Mouse (Mus musculus) forebrain, embryonic 13.5 days (tissue): ENCODE data around the gene Cbarp. TPM values are rescaled to one million over a fixed set of nuclear protein-coding genes. Genes with fewer than 3 reads are reported as not detected.
A peak's percentile ranks its signal among the peaks of the same experiment; 100 is the strongest.

ENCODE experiments used
- ATAC-seq: fragments of 200-750 bp; cut with Nextera tagmentation; 2 replicates; pipeline ENCODE4 v1.8.0; 2017
- H3K27ac ChIP-seq: fragments of 300-500 bp; sonication (generic); 2 replicates; pipeline ENCODE4 v1.5.1; 2015; ENCODE audit warnings: inconsistent platforms, mild to moderate bottlenecking, moderate library complexity
- H3K27me3 ChIP-seq: fragments of 300-500 bp; sonication (generic); 2 replicates; pipeline ENCODE4 v1.6.1; 2015; ENCODE audit warnings: mild to moderate bottlenecking, inconsistent platforms
- H3K36me3 ChIP-seq: fragments of 300-500 bp; sonication (generic); 2 replicates; pipeline ENCODE4 v1.6.1; 2015; ENCODE audit warnings: mild to moderate bottlenecking, inconsistent platforms; ENCODE audit not compliant: poor library complexity, severe bottlenecking
- H3K4me1 ChIP-seq: fragments of 300-500 bp; sonication (generic); 2 replicates; pipeline ENCODE4 v1.6.1; 2015; ENCODE audit warnings: inconsistent platforms
- H3K4me2 ChIP-seq: fragments of 300-500 bp; sonication (generic); 2 replicates; pipeline ENCODE4 v1.6.1; 2015; ENCODE audit warnings: inconsistent platforms, mild to moderate bottlenecking, moderate library complexity
- H3K4me3 ChIP-seq: fragments of 300-500 bp; sonication (generic); 2 replicates; pipeline ENCODE4 v1.5.1; 2015; ENCODE audit warnings: mild to moderate bottlenecking, inconsistent platforms
- H3K9ac ChIP-seq: fragments of 300-500 bp; sonication (generic); 2 replicates; pipeline ENCODE4 v1.6.1; 2015; ENCODE audit warnings: mild to moderate bottlenecking, inconsistent platforms
- H3K9me3 ChIP-seq: fragments of 300-500 bp; sonication (generic); replicated peaks from 2 replicates; pipeline ENCODE4 v1.6.1; 2016; ENCODE audit warnings: inconsistent platforms
- WGBS: fragments of 180-500 bp; shearing (Covaris S2); methylation state at CpG from one replicate; pipeline ENCODE4 v1.1.7; 2015; 5-methylcytosine and 5-hydroxymethylcytosine counted together
- polyA plus RNA-seq: library from polyadenylated mRNA; unstranded; fragments of >200 nt; fragmentation: Nextera tagmentation; extraction: Ambion mirVana; gene quantifications from 2 replicates; pipeline ENCODE4 v1.2.1, GENCODE M21; 2015

The Cbarp gene
- polyA plus RNA-seq, 1 experiment from 2014 or later, result 21.2 TPM

- H3K27me3 ChIP-seq, result 0 out of 2 replicates have a peak, but pooled peaks cover 2% of the 10 kb centered on the region
- peaks cover 37% of the 10 kb centered on the region for H3K4me1 ChIP-seq
- H3K9me3 ChIP-seq, result no peaks in the 10 kb centered on the region
- peak overlapping the region; percentile 67 for H3K27ac ChIP-seq
- ATAC-seq, result peak; percentile 40
- WGBS, result 3% methylated on average over 27 of the region's 27 CpGs
- no peak overlapping the region; the same call in 1 of the 2 replicates for H3K9ac ChIP-seq
- peaks cover 21% of the 10 kb centered on the region for H3K36me3 ChIP-seq
- peak overlapping the region; percentile 57 for H3K4me2 ChIP-seq
- H3K4me3 ChIP-seq, result peak overlapping the region; percentile 77
Measured at GRCm38 (mm10) chr10:80114341-80115284, 26.0 kb downstream of the Cbarp start.

- H3K4me3 ChIP-seq, result no peak overlapping the region
- no peak for ATAC-seq
- 67% methylated on average over 6 of the region's 6 CpGs for WGBS
- no peak overlapping the region for H3K4me2 ChIP-seq
- H3K9ac ChIP-seq, result no peak overlapping the region
- no peaks in the 10 kb centered on the region for H3K36me3 ChIP-seq
- 0 out of 2 replicates have a peak, but pooled peaks cover 7% of the 10 kb centered on the region for H3K27me3 ChIP-seq
- H3K4me1 ChIP-seq, result peaks cover 3% of the 10 kb centered on the region; the same call in 1 of the 2 replicates
- H3K9me3 ChIP-seq, result no peaks in the 10 kb centered on the region
- H3K27ac ChIP-seq, result no peak overlapping the region
Measured at GRCm38 (mm10) chr10:80107678-80108077, 33.0 kb downstream of the Cbarp start.

- peaks cover 16% of the 10 kb centered on the region for H3K4me1 ChIP-seq
- H3K4me3 ChIP-seq, result no peak overlapping the region
- ATAC-seq, result no peak
- no peaks in the 10 kb centered on the region for H3K9me3 ChIP-seq
- 83% methylated on average over 5 of the region's 5 CpGs for WGBS
- 0 out of 2 replicates have a peak, but pooled peaks cover 7% of the 10 kb centered on the region for H3K27me3 ChIP-seq
- H3K36me3 ChIP-seq, result no peaks in the 10 kb centered on the region
- H3K27ac ChIP-seq, result no peak overlapping the region
- no peak overlapping the region for H3K4me2 ChIP-seq
- no peak overlapping the region for H3K9ac ChIP-seq
Measured at GRCm38 (mm10) chr10:80105926-80106325, 34.7 kb downstream of the Cbarp start.

- H3K9me3 ChIP-seq, result no peaks in the 10 kb centered on the region
- no peak within 1 kb of the TSS; the same call in 1 of the 2 replicates for H3K9ac ChIP-seq
- H3K27me3 ChIP-seq, result 0 out of 2 replicates have a peak, but pooled peaks cover 6% of the 10 kb centered on the region
- no peaks in the 10 kb centered on the region for H3K36me3 ChIP-seq
- WGBS, result 75% methylated on average over 5 of the region's 5 CpGs
- H3K4me1 ChIP-seq, result peaks cover 20% of the 10 kb centered on the region
- no peak within 1 kb of the TSS for H3K4me3 ChIP-seq
- H3K27ac ChIP-seq, result no peak within 1 kb of the TSS
- no peak for ATAC-seq
- H3K4me2 ChIP-seq, result no peak within 1 kb of the TSS
Measured at GRCm38 (mm10) chr10:80105460-80105859, 35.2 kb downstream of the Cbarp start, which contains the start of gene Sbno2. Gene Sbno2, minus strand, starts transcription at chr10:80105571.

- no peak overlapping the region for H3K4me3 ChIP-seq
- no peak overlapping the region for H3K4me2 ChIP-seq
- WGBS, result 74% methylated on average over 3 of the region's 3 CpGs
- 0 out of 2 replicates have a peak, but pooled peaks cover 5% of the 10 kb centered on the region for H3K27me3 ChIP-seq
- H3K36me3 ChIP-seq, result no peaks in the 10 kb centered on the region
- H3K9me3 ChIP-seq, result no peaks in the 10 kb centered on the region
- no peak overlapping the region for H3K27ac ChIP-seq
- no peak overlapping the region for H3K9ac ChIP-seq
- no peak for ATAC-seq
- H3K4me1 ChIP-seq, result peaks cover 24% of the 10 kb centered on the region
Measured at GRCm38 (mm10) chr10:80104181-80104580, 36.5 kb downstream of the Cbarp start.

GRCm38 (mm10) chr10:80103032-80103431 is 37.6 kb downstream of the Cbarp start:
- ATAC-seq, result peak; percentile 12; the same call in 1 of the 2 replicates
- Histone ChIP-seq H3K4me1 (peaks cover 24% of the 10 kb centered on the region), H3K36me3 (no peaks in the 10 kb centered on the region), H3K27ac (0 out of 2 replicates have a peak overlapping the region, but pooled peaks have one; percentile 33), H3K9me3 (no peaks in the 10 kb centered on the region), H3K9ac (peak overlapping the region; percentile 87), H3K4me3 (peak overlapping the region; percentile 93; the same call in 1 of the 2 replicates), H3K27me3 (0 out of 2 replicates have a peak, but pooled peaks cover 5% of the 10 kb centered on the region), H3K4me2 (peak overlapping the region; percentile 96)
- WGBS, result 81% methylated on average over 2 of the region's 2 CpGs

GRCm38 (mm10) chr10:80102216-80102915 is 38.3 kb downstream of the Cbarp start:
- peak; percentile 94 for ATAC-seq
- Histone ChIP-seq H3K27ac (peak overlapping the region; percentile 33; the same call in 1 of the 2 replicates), H3K4me3 (peak overlapping the region; percentile 93), H3K4me1 (peaks cover 28% of the 10 kb centered on the region), H3K4me2 (peak overlapping the region; percentile 96), H3K27me3 (0 out of 2 replicates have a peak, but pooled peaks cover 5% of the 10 kb centered on the region), H3K36me3 (no peaks in the 10 kb centered on the region), H3K9me3 (no peaks in the 10 kb centered on the region), H3K9ac (peak overlapping the region; percentile 87)
- under 1% methylated on average over 58 of the region's 59 CpGs for whole genome bisulfite sequencing

GRCm38 (mm10) chr10:80100982-80101381 is 39.7 kb downstream of the Cbarp start:
- no peak overlapping the region for H3K9ac ChIP-seq
- H3K36me3 ChIP-seq, result no peaks in the 10 kb centered on the region
- H3K27ac ChIP-seq, result no peak overlapping the region
- H3K9me3 ChIP-seq, result no peaks in the 10 kb centered on the region
- H3K4me1 ChIP-seq, result peaks cover 31% of the 10 kb centered on the region
- WGBS, result 75% methylated on average over 11 of the region's 11 CpGs
- H3K4me2 ChIP-seq, result peak overlapping the region; percentile 96
- H3K27me3 ChIP-seq, result 0 out of 2 replicates have a peak, but pooled peaks cover 2% of the 10 kb centered on the region
- no peak for ATAC-seq
- peak overlapping the region; percentile 93; the same call in 1 of the 2 replicates for H3K4me3 ChIP-seq

GRCm38 (mm10) chr10:80098630-80099029 is 42.0 kb downstream of the Cbarp start:
- Histone ChIP-seq H3K27me3 (no peaks in the 10 kb centered on the region), H3K4me3 (no peak overlapping the region), H3K4me1 (peaks cover 31% of the 10 kb centered on the region), H3K36me3 (no peaks in the 10 kb centered on the region), H3K4me2 (no peak overlapping the region), H3K9me3 (no peaks in the 10 kb centered on the region), H3K27ac (no peak overlapping the region), H3K9ac (peak overlapping the region; percentile 9; the same call in 1 of the 2 replicates)
- no peak for ATAC-seq
- WGBS, result 88% methylated on average over 5 of the region's 5 CpGs

GRCm38 (mm10) chr10:80097275-80097674 is 43.4 kb downstream of the Cbarp start:
- H3K4me2 ChIP-seq, result no peak overlapping the region
- H3K9me3 ChIP-seq, result no peaks in the 10 kb centered on the region
- 31% methylated on average over 6 of the region's 7 CpGs for WGBS
- H3K4me3 ChIP-seq, result no peak overlapping the region
- peaks cover 26% of the 10 kb centered on the region for H3K4me1 ChIP-seq
- ATAC-seq, result no peak
- no peaks in the 10 kb centered on the region for H3K27me3 ChIP-seq
- no peak overlapping the region for H3K27ac ChIP-seq
- no peaks in the 10 kb centered on the region for H3K36me3 ChIP-seq
- H3K9ac ChIP-seq, result no peak overlapping the region

- WGBS, result 90% methylated on average over 5 of the region's 5 CpGs
- Histone ChIP-seq H3K27ac (no peak overlapping the region), H3K9me3 (no peaks in the 10 kb centered on the region), H3K27me3 (no peaks in the 10 kb centered on the region), H3K4me1 (peaks cover 11% of the 10 kb centered on the region), H3K4me3 (no peak overlapping the region), H3K9ac (no peak overlapping the region), H3K4me2 (no peak overlapping the region), H3K36me3 (no peaks in the 10 kb centered on the region)
- no peak for ATAC-seq
Measured at GRCm38 (mm10) chr10:80095547-80095946, 45.1 kb downstream of the Cbarp start.
